Mouse (Mus musculus) heart, postnatal 36 days (tissue): ENCODE data around the gene Serpinf2. TPM values are rescaled to one million over a fixed set of nuclear protein-coding genes. Genes with fewer than 3 reads are reported as not detected.
A peak's percentile ranks its signal among the peaks of the same experiment; 100 is the strongest.
"Not testable (repeated sequence)": the region's sequence is repeated elsewhere in the genome, so short reads cannot be mapped to it uniquely, and the experiment has no call there.

Source experiments
- DNase-seq, 2 experiments: peaks; one replicate each; pipeline ENCODE4 v3.0.0; 2021 to 2022
- intact Hi-C: fragments of 180-260 bp; cut with DNase I; formaldehyde crosslinking; loops from one replicate; pipeline ENCODE4 v1.15.1; 2025
- total RNA-seq, 2 experiments: library from RNA; stranded (reverse); gene quantifications; 2 replicates each; pipeline ENCODE4 v1.2.3; 2021

Gene Serpinf2
- total RNA-seq, 2 experiments from 2014 or later, result not detected

- intact Hi-C loops, result loop anchor here (5.0 kb wide), 1 partner anchor 192 kb away; the partner anchor contains the start of gene Myo1c
- peak; percentile 84 to 87 for DNase-seq
These were observed 20.9 kb upstream of the Serpinf2 start for GRCm38 (mm10) chr11:75460103-75460843.

- intact Hi-C loops, result loop anchor here (5.0 kb wide), 2 partner anchors 57 to 193 kb away; partner anchors contain the start of gene Myo1c
- no peak for DNase-seq
These were observed 20.3 kb upstream of the Serpinf2 start for GRCm38 (mm10) chr11:75459751-75460102.

- peak; percentile 52 to 62 for DNase-seq
- intact Hi-C loops, result loop anchor here (5.0 kb wide), 1 partner anchor 57 kb away; no protein-coding TSS in a partner anchor
These were observed 19.8 kb upstream of the Serpinf2 start for GRCm38 (mm10) chr11:75459141-75459711.

- peak; percentile 38 to 48 for DNase-seq
- intact Hi-C loops, result loop anchor here (5.0 kb wide), 1 partner anchor 56 kb away; no protein-coding TSS in a partner anchor
These were observed 19.2 kb upstream of the Serpinf2 start for GRCm38 (mm10) chr11:75458628-75459041.

GRCm38 (mm10) chr11:75458169-75458568, 18.8 kb upstream of the Serpinf2 start:
- intact Hi-C loops, result loop anchor here (5.0 kb wide), 1 partner anchor 56 kb away; no protein-coding TSS in a partner anchor
- DNase-seq, result peak; percentile 28 to 32

GRCm38 (mm10) chr11:75456440-75456871, 17.1 kb upstream of the Serpinf2 start:
- intact Hi-C loops, result loop anchor here (5.0 kb wide), 1 partner anchor 54 kb away; no protein-coding TSS in a partner anchor
- no peak for DNase-seq

GRCm38 (mm10) chr11:75455971-75456370, 16.6 kb upstream of the Serpinf2 start:
- not testable (repeated sequence) for DNase-seq
- intact Hi-C loops, result loop anchor here (5.0 kb wide), 1 partner anchor 54 kb away; no protein-coding TSS in a partner anchor

- peak; percentile 13 to 31 for DNase-seq
- intact Hi-C loops, result loop anchor here (5.0 kb wide), 1 partner anchor 53 kb away; no protein-coding TSS in a partner anchor
These were observed 15.8 kb upstream of the Serpinf2 start for GRCm38 (mm10) chr11:75455041-75455736.

GRCm38 (mm10) chr11:75453991-75454930, 14.9 kb upstream of the Serpinf2 start, which contains the start of gene Wdr81:
TSS of gene Wdr81 (minus strand) at chr11:75454717.
- intact Hi-C loops, result loop anchor here (5.0 kb wide), 2 partner anchors 118 to 277 kb away; partner anchors contain the start of gene Ovca2
- peak; percentile 84 to 91 for DNase-seq

GRCm38 (mm10) chr11:75452812-75453557, 13.6 kb upstream of the Serpinf2 start:
- intact Hi-C loops, result loop anchor here (5.0 kb wide), 2 partner anchors 119 to 276 kb away; partner anchors contain the start of gene Ovca2
- no peak for DNase-seq

- DNase-seq, result no peak
- intact Hi-C loops, result loop anchor here (5.0 kb wide), 2 partner anchors 120 to 275 kb away; partner anchors contain the start of gene Ovca2
These were observed 12.7 kb upstream of the Serpinf2 start for GRCm38 (mm10) chr11:75452081-75452480.

GRCm38 (mm10) chr11:75450936-75451335, 11.5 kb upstream of the Serpinf2 start:
- no peak for DNase-seq
- intact Hi-C loops, result loop anchor here (5.0 kb wide), 2 partner anchors 121 to 274 kb away; partner anchors contain the start of gene Ovca2

GRCm38 (mm10) chr11:75450304-75450908, 11.0 kb upstream of the Serpinf2 start:
- intact Hi-C loops, result loop anchor here (5.0 kb wide), 2 partner anchors 122 to 273 kb away; partner anchors contain the start of gene Ovca2

GRCm38 (mm10) chr11:75449695-75450094, 10.3 kb upstream of the Serpinf2 start:
- intact Hi-C loops, result loop anchor here (5.0 kb wide), 2 partner anchors 123 to 272 kb away; partner anchors contain the start of gene Ovca2

More at GRCm38 (mm10) chr11:75450304-75450908, 11.0 kb upstream of the Serpinf2 start:
- DNase-seq, result no peak

GRCm38 (mm10) chr11:75448575-75448974, 9.2 kb upstream of the Serpinf2 start:
- intact Hi-C loops, result no loop called here
- no peak for DNase-seq

More at GRCm38 (mm10) chr11:75449695-75450094, 10.3 kb upstream of the Serpinf2 start:
- DNase-seq, result no peak

GRCm38 (mm10) chr11:75443711-75444110, 4.3 kb upstream of the Serpinf2 start:
- no peak for DNase-seq
- intact Hi-C loops, result no loop called here

GRCm38 (mm10) chr11:75441601-75442000, 2.2 kb upstream of the Serpinf2 start:
- intact Hi-C loops, result no loop called here

GRCm38 (mm10) chr11:75441034-75441433, 1.6 kb upstream of the Serpinf2 start:
- intact Hi-C loops, result no loop called here
- no peak for DNase-seq

More at GRCm38 (mm10) chr11:75441601-75442000, 2.2 kb upstream of the Serpinf2 start:
- DNase-seq, result no peak
